Mouse (Mus musculus): ENCODE data around the gene Ctnna2.

The Ctnna2 gene

DNA sequence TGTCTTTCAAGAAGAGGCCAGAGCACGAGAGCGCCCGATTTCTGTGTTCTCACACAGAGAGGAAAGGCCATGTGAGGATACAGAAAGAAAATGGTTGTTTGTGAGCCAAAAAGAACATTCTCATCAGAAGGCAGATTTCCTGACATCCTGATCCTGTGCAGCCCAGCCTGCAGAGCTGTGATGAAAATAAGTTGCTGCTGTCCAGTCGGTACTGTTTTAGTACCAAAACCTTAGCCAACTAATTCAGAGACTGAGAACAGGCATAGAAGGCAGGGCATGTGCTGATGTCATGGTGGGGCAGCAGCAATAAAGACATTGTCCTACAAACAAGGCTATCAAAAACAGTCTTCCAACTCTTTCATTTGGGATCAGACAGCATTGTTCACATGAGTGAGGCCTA lies 549.1 kb downstream of the Ctnna2 start:
- Histone ChIP-seq H3K4me1 (replicated peaks; ENCODE audit: low read depth, low read length) (no peaks in the 10 kb centered on the region), H3K9me3 (ENCODE audit: low read length) (no peaks in the 10 kb centered on the region), H3K27me3 (ENCODE audit: insufficient read depth, low read length) (no peaks in the 10 kb centered on the region), H3K4me3 (replicated peaks; ENCODE audit: low read length) (no peak overlapping the region), H3K36me3 (ENCODE audit: insufficient read depth, low read length) (no peaks in the 10 kb centered on the region)
- no peak for TF ChIP-seq CTCF (conservative IDR thresholded peaks at IDR 0.05; ENCODE audit: low read length)

- Histone ChIP-seq H3K4me3 (replicated peaks; ENCODE audit: low read length) (no peak overlapping the region), H3K27me3 (ENCODE audit: insufficient read depth, low read length) (no peaks in the 10 kb centered on the region), H3K36me3 (ENCODE audit: insufficient read depth, low read length) (no peaks in the 10 kb centered on the region), H3K4me1 (replicated peaks; ENCODE audit: low read depth, low read length) (no peaks in the 10 kb centered on the region), H3K9me3 (ENCODE audit: low read length) (no peaks in the 10 kb centered on the region)
- TF ChIP-seq NANOG (IDR thresholded peaks at IDR 0.05; ENCODE audit: borderline replicate concordance, low read length) (no peak), POU5F1 (IDR thresholded peaks at IDR 0.05; ENCODE audit: borderline replicate concordance, low read length) (no peak), CTCF (conservative IDR thresholded peaks at IDR 0.05; ENCODE audit: low read length) (no peak)
Measured at GRCm38 (mm10) chr6:77425746-77426145, 553.8 kb downstream of the Ctnna2 start.

GRCm38 (mm10) chr6:77424826-77425225 lies 554.7 kb downstream of the Ctnna2 start:
- Histone ChIP-seq H3K9me3 (ENCODE audit: low read length) (no peaks in the 10 kb centered on the region), H3K27me3 (ENCODE audit: insufficient read depth, low read length) (no peaks in the 10 kb centered on the region), H3K36me3 (ENCODE audit: insufficient read depth, low read length) (no peaks in the 10 kb centered on the region), H3K4me3 (replicated peaks; ENCODE audit: low read length) (no peak overlapping the region), H3K4me1 (replicated peaks; ENCODE audit: low read depth, low read length) (no peaks in the 10 kb centered on the region)
- TF ChIP-seq NANOG (IDR thresholded peaks at IDR 0.05; ENCODE audit: borderline replicate concordance, low read length) (no peak), POU5F1 (IDR thresholded peaks at IDR 0.05; ENCODE audit: borderline replicate concordance, low read length) (no peak), CTCF (conservative IDR thresholded peaks at IDR 0.05; ENCODE audit: low read length) (no peak)

GRCm38 (mm10) chr6:77421564-77422139 lies 557.8 kb downstream of the Ctnna2 start:
- Histone ChIP-seq H3K4me3 (replicated peaks; ENCODE audit: low read length) (no peak overlapping the region), H3K4me1 (replicated peaks; ENCODE audit: low read depth, low read length) (no peaks in the 10 kb centered on the region), H3K27me3 (ENCODE audit: insufficient read depth, low read length) (no peaks in the 10 kb centered on the region), H3K36me3 (ENCODE audit: insufficient read depth, low read length) (no peaks in the 10 kb centered on the region), H3K9me3 (ENCODE audit: low read length) (no peaks in the 10 kb centered on the region)
- TF ChIP-seq CTCF (conservative IDR thresholded peaks at IDR 0.05; ENCODE audit: low read length), result no peak
- TF ChIP-seq POU5F1 (IDR thresholded peaks at IDR 0.05; ENCODE audit: borderline replicate concordance, low read length), result no peak

- Histone ChIP-seq H3K4me1 (replicated peaks; ENCODE audit: low read depth, low read length) (no peaks in the 10 kb centered on the region), H3K9me3 (ENCODE audit: low read length) (no peaks in the 10 kb centered on the region), H3K4me3 (replicated peaks; ENCODE audit: low read length) (no peak overlapping the region), H3K36me3 (ENCODE audit: insufficient read depth, low read length) (no peaks in the 10 kb centered on the region), H3K27me3 (ENCODE audit: insufficient read depth, low read length) (no peaks in the 10 kb centered on the region)
- TF ChIP-seq NANOG (IDR thresholded peaks at IDR 0.05; ENCODE audit: borderline replicate concordance, low read length) (no peak), POU5F1 (IDR thresholded peaks at IDR 0.05; ENCODE audit: borderline replicate concordance, low read length) (no peak), CTCF (conservative IDR thresholded peaks at IDR 0.05; ENCODE audit: low read length) (no peak)
Measured at GRCm38 (mm10) chr6:77416999-77417398, 562.5 kb downstream of the Ctnna2 start.

GRCm38 (mm10) chr6:77413530-77413929 lies 566.0 kb downstream of the Ctnna2 start:
- TF ChIP-seq NANOG (IDR thresholded peaks at IDR 0.05; ENCODE audit: borderline replicate concordance, low read length) (no peak), CTCF (conservative IDR thresholded peaks at IDR 0.05; ENCODE audit: low read length) (no peak), POU5F1 (IDR thresholded peaks at IDR 0.05; ENCODE audit: borderline replicate concordance, low read length) (no peak)
- Histone ChIP-seq H3K27me3 (ENCODE audit: insufficient read depth, low read length) (no peaks in the 10 kb centered on the region), H3K36me3 (ENCODE audit: insufficient read depth, low read length) (no peaks in the 10 kb centered on the region), H3K9me3 (ENCODE audit: low read length) (no peaks in the 10 kb centered on the region), H3K4me3 (replicated peaks; ENCODE audit: low read length) (no peak overlapping the region), H3K4me1 (replicated peaks; ENCODE audit: low read depth, low read length) (no peaks in the 10 kb centered on the region)

DNA sequence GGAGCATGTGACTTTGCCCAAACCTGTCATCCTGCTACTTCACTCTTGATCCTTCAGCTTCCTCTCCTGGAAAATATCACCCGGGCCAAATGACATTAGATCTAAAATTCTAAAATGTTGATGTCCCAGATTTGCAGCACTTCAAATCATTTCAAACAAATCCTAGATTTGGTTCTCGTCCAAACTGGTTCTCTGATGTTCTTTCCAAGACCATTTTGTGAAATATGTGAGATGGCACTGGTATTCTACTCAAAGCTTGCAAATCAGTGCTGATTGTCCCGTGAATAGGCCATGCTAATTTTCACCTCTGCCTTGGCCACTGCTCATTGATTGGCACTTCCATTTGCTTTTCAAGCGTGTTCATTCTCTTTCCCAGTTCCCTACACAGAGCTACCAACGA lies 571.0 kb downstream of the Ctnna2 start:
- H3K4me3 ChIP-seq (replicated peaks; ENCODE audit: low read length), result no peak overlapping the region
- no peaks in the 10 kb centered on the region for H3K4me1 ChIP-seq (replicated peaks; ENCODE audit: low read depth, low read length)
- TF ChIP-seq CTCF (conservative IDR thresholded peaks at IDR 0.05; ENCODE audit: low read length) (no peak), POU5F1 (IDR thresholded peaks at IDR 0.05; ENCODE audit: borderline replicate concordance, low read length) (no peak), NANOG (IDR thresholded peaks at IDR 0.05; ENCODE audit: borderline replicate concordance, low read length) (no peak)
- H3K36me3 ChIP-seq (ENCODE audit: insufficient read depth, low read length), result no peaks in the 10 kb centered on the region
- H3K9me3 ChIP-seq (ENCODE audit: low read length), result no peaks in the 10 kb centered on the region
- H3K27me3 ChIP-seq (ENCODE audit: insufficient read depth, low read length), result no peaks in the 10 kb centered on the region

DNA sequence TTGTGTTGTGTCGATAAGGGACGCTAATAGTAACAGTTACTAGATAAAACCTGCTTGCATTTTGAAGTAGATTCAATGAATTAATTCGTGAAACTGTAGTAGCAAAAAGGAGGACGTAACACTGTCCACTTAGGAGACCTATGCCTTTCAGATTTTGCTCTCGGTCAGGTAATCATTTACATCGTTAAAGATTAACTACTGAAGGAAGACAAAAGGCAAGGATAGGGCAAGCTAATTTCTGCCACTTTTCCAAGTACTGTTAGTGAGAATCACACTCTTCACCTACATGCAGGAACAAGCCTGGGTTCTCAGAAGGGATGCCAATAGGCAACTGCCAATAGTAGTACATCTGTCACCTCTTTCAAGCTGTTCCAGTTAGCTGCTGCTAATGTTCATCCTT lies 578.7 kb downstream of the Ctnna2 start:
- Histone ChIP-seq H3K27me3 (ENCODE audit: insufficient read depth, low read length) (no peaks in the 10 kb centered on the region), H3K36me3 (ENCODE audit: insufficient read depth, low read length) (no peaks in the 10 kb centered on the region), H3K9me3 (ENCODE audit: low read length) (no peaks in the 10 kb centered on the region), H3K4me1 (replicated peaks; ENCODE audit: low read depth, low read length) (no peaks in the 10 kb centered on the region), H3K4me3 (replicated peaks; ENCODE audit: low read length) (no peak overlapping the region)
- TF ChIP-seq POU5F1 (IDR thresholded peaks at IDR 0.05; ENCODE audit: borderline replicate concordance, low read length) (no peak), CTCF (conservative IDR thresholded peaks at IDR 0.05; ENCODE audit: low read length) (no peak), NANOG (IDR thresholded peaks at IDR 0.05; ENCODE audit: borderline replicate concordance, low read length) (no peak)

GRCm38 (mm10) chr6:77391663-77392062 lies 587.8 kb downstream of the Ctnna2 start:
- H3K27me3 ChIP-seq (ENCODE audit: insufficient read depth, low read length), result no peaks in the 10 kb centered on the region
- no peaks in the 10 kb centered on the region for H3K36me3 ChIP-seq (ENCODE audit: insufficient read depth, low read length)
- no peak overlapping the region for H3K4me3 ChIP-seq (replicated peaks; ENCODE audit: low read length)
- H3K4me1 ChIP-seq (replicated peaks; ENCODE audit: low read depth, low read length), result no peaks in the 10 kb centered on the region
- H3K9me3 ChIP-seq (ENCODE audit: low read length), result no peaks in the 10 kb centered on the region
- no peak for TF ChIP-seq CTCF (conservative IDR thresholded peaks at IDR 0.05; ENCODE audit: low read length)
- no peak for TF ChIP-seq POU5F1 (IDR thresholded peaks at IDR 0.05; ENCODE audit: borderline replicate concordance, low read length)

All from E14TG2a.4 (cell line).